Mouse (Mus musculus) heart, postnatal 14 days (tissue): ENCODE results near the gene Birc5. TPM values are rescaled to one million over a fixed set of nuclear protein-coding genes. Genes with fewer than 3 reads are reported as not detected.
"Not testable (repeated sequence)": the region's sequence is repeated elsewhere in the genome, so short reads cannot be mapped to it uniquely, and the experiment has no call there.

ENCODE experiments used
- DNase-seq, 2 experiments: peaks; one replicate each; pipeline ENCODE4 v3.0.0; 2021 to 2022
- intact Hi-C: fragments of 180-260 bp; cut with DNase I; formaldehyde crosslinking; loops from one replicate; pipeline ENCODE4 v1.15.1; 2025
- long read RNA-seq, 2 experiments: library from polyadenylated mRNA; stranded (forward); transcript quantifications; one replicate each; pipeline ENCODE4 v2.0.0; 2021
- total RNA-seq, 2 experiments: library from RNA; stranded (reverse); gene quantifications; 2 replicates each; pipeline ENCODE4 v1.2.3; 2021

The Birc5 gene
- 1 to 10 TPM; 3.8 to 9.8 TPM for total RNA-seq
- long read RNA-seq, experiment 1, transcript Birc5-201 (4 exons, 947 nt): major isoform, 8 of 11 reads
- long read RNA-seq, experiment 1, partial matches to known transcripts: 1 of 11 reads
- long read RNA-seq, experiment 1, other reads (novel, unspliced or antisense): 2 of 11 reads
- long read RNA-seq, experiment 2, partial matches to known transcripts: 0 of 5 reads
- long read RNA-seq, experiment 2, other reads (novel, unspliced or antisense): 1 of 5 reads

DNA sequence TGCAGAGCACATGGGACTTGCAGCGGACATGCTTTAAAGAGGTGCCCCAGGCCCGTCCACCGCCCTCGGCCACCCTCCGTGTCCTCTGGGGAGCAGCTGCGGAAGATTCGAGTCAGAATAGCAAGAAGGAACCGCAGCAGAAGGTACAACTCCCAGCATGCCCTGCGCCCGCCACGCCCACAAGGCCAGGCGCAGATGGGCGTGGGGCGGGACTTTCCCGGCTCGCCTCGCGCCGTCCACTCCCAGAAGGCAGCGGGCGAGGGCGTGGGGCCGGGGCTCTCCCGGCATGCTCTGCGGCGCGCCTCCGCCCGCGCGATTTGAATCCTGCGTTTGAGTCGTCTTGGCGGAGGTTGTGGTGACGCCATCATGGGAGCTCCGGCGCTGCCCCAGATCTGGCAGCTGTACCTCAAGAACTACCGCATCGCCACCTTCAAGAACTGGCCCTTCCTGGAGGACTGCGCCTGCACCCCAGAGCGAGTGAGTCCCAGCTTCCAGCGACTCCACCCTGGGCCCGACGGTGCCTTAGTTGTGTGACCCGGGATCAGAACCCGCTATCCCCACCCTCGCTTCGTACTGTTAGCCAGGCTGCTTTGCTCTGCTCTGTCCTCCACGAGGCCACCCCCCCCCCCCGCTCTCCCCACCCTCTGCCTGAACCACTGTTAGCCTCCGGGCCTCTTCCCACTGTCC, at the start of gene Birc5:
TSS of gene Birc5 (plus strand) at position 267 of the 687 bp plus-strand sequence.
- DNase-seq: peak; percentile 97 to 99
- intact Hi-C loops: no loop called here

DNA sequence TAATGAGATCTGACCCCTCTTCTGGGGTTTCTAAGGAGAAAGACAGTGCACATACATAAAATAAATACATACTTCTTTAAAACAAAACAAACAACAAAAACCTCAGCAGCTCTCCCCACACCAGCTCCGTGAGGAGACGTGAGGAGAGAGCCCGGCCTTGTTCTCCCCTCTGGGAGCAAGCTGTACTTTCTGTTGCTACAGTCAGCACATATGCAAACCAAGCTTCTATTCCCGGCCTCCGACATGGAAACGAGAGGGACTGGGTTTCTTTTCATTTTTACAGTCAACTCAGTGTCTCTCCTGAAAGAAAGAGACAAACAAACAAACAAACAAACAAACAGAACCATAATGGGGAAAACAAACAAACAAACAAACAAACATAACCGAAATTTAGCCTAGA, 49.0 kb upstream of the Birc5 start:
- intact Hi-C loops: no loop called here

GRCm38 (mm10) chr11:117801650-117802049, 47.4 kb upstream of the Birc5 start:
- intact Hi-C loops: no loop called here

More for the DNA sequence above, 49.0 kb upstream of the Birc5 start:
- no peak for DNase-seq

GRCm38 (mm10) chr11:117803166-117803688, 45.8 kb upstream of the Birc5 start:
- intact Hi-C loops: no loop called here
- DNase-seq: no peak

More at GRCm38 (mm10) chr11:117801650-117802049, 47.4 kb upstream of the Birc5 start:
- no peak for DNase-seq

DNA sequence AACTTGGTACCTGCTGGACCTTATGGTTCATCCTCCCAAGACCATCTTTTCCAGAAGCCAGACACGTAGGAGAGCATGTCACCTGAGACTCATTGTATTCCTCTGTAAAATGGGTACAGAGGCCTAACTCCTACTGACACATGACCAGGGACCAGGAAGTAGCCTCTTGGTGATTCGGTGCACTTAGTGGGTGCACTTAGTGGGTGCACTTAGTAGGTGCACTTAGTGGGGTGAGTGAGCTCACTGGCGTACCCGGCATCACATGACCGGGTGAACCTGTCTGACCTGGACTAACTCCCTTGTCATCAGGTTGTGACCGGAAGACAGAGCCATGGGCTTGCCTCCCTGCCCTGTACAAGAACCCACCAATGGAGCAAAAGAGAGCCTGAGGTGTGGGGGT, 42.3 kb upstream of the Birc5 start:
- no peak for DNase-seq
- intact Hi-C loops: no loop called here

- DNase-seq: peak; percentile 81 to 86
- intact Hi-C loops: loop anchor here (5.0 kb wide), 1 partner anchor 152 kb away; no protein-coding TSS in a partner anchor
Observed at GRCm38 (mm10) chr11:117809407-117810311, 39.4 kb upstream of the Birc5 start, which contains the start of the genes Gm20708 and Syngr2. Gene Gm20708 (plus strand): TSS chr11:117809668. Gene Syngr2 (plus strand): TSS chr11:117809668.

GRCm38 (mm10) chr11:117810401-117811046, 38.5 kb upstream of the Birc5 start:
- intact Hi-C loops: loop anchor here (5.0 kb wide), 1 partner anchor 153 kb away; no protein-coding TSS in a partner anchor
- peak; percentile 85 to 91 for DNase-seq

GRCm38 (mm10) chr11:117813867-117814266, 35.2 kb upstream of the Birc5 start:
- DNase-seq: no peak
- intact Hi-C loops: loop anchor here (5.0 kb wide), 1 partner anchor 157 kb away; no protein-coding TSS in a partner anchor

DNA sequence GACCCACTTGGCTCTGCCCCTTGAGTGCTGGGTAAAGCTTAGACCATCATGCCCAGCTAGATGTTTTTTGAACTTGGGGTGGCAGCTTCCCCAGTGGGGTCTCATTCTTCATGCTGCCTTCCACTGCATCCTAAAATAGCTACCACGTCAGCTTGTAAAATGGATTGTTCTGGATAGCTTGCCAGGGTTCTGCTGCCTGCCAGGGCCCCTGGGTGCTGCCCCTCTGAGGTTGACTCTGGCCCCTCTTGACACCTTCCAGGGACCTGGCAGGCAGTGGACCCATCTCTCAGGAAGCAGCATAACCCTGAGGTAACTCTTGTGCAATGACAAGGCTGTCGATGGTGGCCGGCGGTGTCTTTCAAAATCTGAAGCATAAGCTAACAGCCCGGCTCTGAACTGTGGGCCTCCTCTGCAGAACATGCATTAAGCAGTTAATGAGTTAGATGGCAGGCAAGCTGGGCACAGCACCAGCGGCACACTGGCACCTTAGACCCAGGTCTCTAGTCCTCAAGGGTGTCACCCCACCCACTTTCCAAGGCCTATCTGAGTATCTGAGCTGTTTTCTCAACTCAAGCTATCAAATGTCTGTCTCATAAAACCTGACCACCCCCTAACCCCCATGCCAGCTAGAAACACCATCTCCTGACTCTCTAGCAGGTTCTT, 34.2 kb upstream of the Birc5 start:
- intact Hi-C loops: loop anchor here (5.0 kb wide), 1 partner anchor 158 kb away; no protein-coding TSS in a partner anchor
- no peak for DNase-seq

- DNase-seq, intact Hi-C loops: not testable (repeated sequence)
Observed at GRCm38 (mm10) chr11:117815850-117816249, 33.2 kb upstream of the Birc5 start.

DNA sequence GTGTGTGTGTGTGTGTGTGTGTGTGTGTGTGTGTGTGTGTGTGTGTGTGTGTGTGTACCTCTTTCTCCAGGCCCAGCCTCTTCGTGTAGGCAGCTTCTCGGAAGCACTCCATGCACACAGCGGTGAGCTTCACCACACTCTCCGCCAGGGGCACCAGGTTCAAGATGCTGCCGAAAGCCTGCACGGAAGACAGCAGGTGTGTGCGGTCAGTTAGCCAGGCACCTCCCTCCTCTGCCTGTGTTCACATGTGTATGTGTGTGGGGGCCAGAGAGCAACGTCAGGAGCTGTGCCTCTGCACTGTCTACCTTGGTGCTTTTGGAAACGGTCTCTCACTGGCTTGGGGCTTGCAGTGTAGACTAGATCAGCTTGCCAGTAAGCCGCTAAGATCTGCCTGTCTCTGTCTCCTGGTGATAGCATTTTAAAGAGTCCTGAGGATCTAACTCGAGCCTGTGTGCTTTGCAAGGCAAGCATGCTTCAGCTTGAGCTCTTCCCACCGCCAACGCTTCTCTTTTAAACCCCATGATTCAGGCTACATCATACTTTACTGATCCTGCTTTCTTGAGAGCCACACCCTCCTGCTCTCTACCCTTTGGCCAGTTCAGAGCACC, 32.6 kb upstream of the Birc5 start:
- no peak for DNase-seq
- intact Hi-C loops: no loop called here

GRCm38 (mm10) chr11:117819095-117819494, 30.0 kb upstream of the Birc5 start:
- intact Hi-C loops: no loop called here
- DNase-seq: peak; percentile 50 to 65

DNA sequence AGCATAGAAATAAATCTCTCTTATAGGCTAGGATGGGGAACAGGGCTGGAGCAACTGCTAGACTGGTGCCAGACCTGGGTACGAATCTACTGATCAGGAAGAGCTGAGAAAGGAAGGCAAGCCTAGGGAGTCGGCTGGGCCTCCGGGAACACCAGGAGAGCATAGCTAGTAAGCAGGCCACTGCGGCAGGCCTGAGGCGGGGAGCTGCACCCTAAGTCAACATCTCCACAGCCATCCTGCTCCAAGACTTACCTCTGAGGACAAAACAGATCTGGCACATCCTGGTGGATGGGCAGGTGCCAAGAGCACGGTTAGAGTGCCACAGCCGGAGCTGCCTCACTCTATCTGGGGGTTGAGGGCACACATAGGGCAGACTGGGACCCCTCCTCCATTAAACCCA, 28.9 kb upstream of the Birc5 start:
- intact Hi-C loops: no loop called here
- no peak for DNase-seq

GRCm38 (mm10) chr11:117821868-117822267, 27.2 kb upstream of the Birc5 start:
- no peak for DNase-seq
- intact Hi-C loops: no loop called here

DNA sequence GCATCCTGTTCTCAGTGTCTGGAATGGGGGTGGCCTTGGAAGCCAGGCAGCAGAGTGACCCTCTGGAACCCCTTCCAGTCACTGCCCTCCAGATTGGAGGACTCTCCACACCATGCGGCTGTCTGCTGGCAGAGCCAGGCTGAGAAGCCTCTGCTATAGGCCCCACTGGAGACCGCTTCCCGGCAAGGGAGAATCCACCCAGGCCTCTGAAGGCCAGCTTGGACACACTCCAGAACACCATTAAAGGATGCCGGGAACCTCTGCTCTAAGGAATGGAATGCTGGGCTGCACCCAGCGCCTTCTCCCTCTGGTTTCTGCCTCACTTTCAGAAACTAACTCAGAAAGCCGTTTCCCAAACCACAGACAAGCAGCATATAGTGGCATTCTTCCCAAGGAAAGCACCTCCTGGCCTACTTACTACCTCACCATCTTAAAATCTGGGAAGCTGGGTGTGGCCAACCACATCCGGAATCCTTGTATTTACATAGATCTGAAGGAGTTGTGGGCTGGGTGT, 26.3 kb upstream of the Birc5 start:
- intact Hi-C loops: no loop called here

DNA sequence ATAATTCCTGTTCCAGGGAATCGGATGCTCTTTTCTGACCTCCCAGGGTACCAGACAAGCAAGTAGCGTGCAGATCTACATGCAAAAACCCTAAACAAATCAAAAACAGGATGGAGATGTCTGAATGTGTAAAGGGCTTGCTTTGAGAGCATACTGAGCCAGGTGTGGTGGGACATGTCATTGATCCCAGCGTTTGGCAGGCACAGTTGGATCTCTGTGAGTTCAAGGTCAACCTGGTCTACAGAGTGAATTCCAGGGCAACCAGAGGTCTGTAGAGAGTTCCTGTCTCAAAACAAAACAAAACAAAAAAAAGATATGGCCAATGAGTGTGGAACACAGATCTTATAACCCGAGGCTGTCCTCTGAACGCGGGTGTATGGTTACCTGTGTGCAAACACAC, 25.6 kb upstream of the Birc5 start:
- intact Hi-C loops: no loop called here
- no peak for DNase-seq

More for the DNA sequence above, 26.3 kb upstream of the Birc5 start:
- DNase-seq: peak; percentile 56 to 65

DNA sequence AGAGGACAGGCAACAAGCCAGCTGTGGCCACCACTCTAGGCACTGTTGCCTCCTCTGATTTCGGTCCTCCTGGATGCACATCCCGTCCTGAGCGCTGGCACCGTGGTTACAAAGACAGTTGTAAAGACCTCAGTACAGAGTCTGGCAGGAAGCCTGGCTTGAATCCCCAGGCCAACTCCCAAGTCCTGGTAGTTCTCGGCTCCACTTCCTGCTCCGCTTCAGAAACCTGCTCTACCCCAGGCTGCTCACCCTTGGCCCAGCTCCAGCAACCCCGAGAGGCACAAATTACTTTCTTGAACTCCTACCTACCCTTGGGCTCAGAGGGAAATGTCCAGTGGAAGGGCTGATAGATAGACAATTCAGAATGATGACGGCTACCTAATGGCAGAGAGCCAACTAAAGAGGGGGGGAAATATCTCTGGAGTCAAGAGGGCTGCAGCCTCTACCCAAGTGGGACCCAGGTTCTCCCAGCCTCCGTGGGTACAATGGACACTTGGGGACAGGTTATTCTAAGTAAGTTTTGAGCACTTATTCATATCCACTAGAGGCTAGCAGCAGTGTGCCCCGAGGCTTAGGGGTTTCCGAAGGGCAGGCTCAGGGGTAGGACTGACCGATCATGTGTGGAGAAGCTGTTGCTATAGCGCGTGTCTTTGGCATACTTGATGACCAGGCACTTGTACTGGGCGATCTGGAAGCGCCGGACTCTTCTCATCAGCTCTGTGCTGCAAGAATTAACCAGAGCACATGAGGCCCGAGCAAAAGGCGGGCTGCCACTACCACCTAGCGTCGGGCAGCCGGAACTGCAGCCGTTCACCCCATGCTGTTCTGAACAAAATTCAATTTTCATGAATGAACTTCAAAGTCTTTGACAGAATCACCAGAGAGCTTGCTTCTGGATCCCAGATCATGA, 24.7 kb upstream of the Birc5 start:
- intact Hi-C loops: loop anchor here (1.0 to 2.0 kb wide), 3 partner anchors 34 to 438 kb away; no protein-coding TSS in a partner anchor
- DNase-seq: peak; percentile 85 to 87
